Mouse (Mus musculus): ENCODE results near the gene Fcgr3. TPM values are rescaled to one million over a fixed set of nuclear protein-coding genes. Genes with fewer than 3 reads are reported as not detected.
A peak's percentile ranks its signal among the peaks of the same experiment; 100 is the strongest.

Gene Fcgr3
- polyA plus RNA-seq, 1 experiment from 2014 or later = 8.3 TPM

DNA sequence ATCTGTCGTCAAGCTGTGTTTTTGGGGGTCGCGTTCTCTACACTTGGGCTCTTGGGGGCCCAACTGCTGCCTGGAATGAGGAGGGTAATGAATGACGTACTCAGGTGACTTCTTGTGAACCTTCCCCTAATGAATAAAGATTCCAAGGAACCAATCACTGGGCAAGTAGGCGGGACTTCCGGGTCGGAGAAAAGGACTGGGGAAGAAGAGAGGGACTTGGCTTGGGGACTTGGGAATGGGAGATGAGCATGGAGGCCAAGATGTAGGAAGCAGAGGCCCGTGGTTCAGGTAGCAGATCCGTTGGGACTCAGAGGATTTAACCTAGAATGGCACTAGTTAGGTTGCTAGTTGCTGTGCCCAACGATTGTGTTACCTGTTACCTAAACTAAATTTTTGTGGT lies 15.5 kb downstream of the Fcgr3 start:
- Histone ChIP-seq H3K9me3 (ENCODE audit: control insufficient read depth, low read length) (no peaks in the 10 kb centered on the region), H3K27ac (replicated peaks; ENCODE audit: low read depth, low read length) (no peak overlapping the region), H3K9ac (replicated peaks; ENCODE audit: low read length) (no peak overlapping the region), H3K36me3 (ENCODE audit: control insufficient read depth, insufficient read depth, low read length) (no peaks in the 10 kb centered on the region), H3K4me2 (ENCODE audit: low read length) (0 out of 2 replicates have a peak overlapping the region, but pooled peaks have one; percentile 5), H3K4me3 (replicated peaks; ENCODE audit: low read depth, low read length) (no peak overlapping the region), H3K27me3 (ENCODE audit: control insufficient read depth, insufficient read depth, low read length) (no peaks in the 10 kb centered on the region), H3K4me1 (ENCODE audit: control insufficient read depth, insufficient read depth, low read length) (no peaks in the 10 kb centered on the region)
- WGBS = 48% methylated on average over 10 of the region's 10 CpGs
- DNase-seq (peak; percentile 14), ATAC-seq (ENCODE audit: low FRiP score, low TSS enrichment) (no peak)

DNA sequence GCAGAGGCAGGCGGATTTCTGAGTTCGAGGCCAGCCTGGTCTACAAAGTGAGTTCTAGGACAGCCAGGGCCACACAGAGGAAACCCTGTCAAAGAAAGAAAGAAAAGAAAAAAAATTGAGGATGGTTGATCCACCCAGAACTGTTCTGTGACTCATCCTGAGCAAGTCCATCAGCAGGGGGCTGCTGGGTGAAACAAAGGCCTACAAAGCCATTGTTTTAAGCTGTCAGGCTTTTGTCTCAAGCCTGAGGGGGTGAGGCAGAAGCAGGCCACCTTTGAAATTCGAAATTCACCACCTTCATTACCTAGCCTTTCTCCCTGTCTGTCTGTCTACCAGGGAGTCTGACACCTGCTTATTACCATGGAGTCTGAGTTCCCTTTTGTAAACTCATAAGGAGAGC lies 18.2 kb downstream of the Fcgr3 start:
- Histone ChIP-seq H3K27ac (replicated peaks; ENCODE audit: low read depth, low read length) (no peak overlapping the region), H3K9ac (replicated peaks; ENCODE audit: low read length) (no peak overlapping the region), H3K9me3 (ENCODE audit: control insufficient read depth, low read length) (no peaks in the 10 kb centered on the region), H3K4me2 (ENCODE audit: low read length) (no peak overlapping the region), H3K4me3 (replicated peaks; ENCODE audit: low read depth, low read length) (no peak overlapping the region), H3K27me3 (ENCODE audit: control insufficient read depth, insufficient read depth, low read length) (no peaks in the 10 kb centered on the region), H3K36me3 (ENCODE audit: control insufficient read depth, insufficient read depth, low read length) (no peaks in the 10 kb centered on the region), H3K4me1 (ENCODE audit: control insufficient read depth, insufficient read depth, low read length) (no peaks in the 10 kb centered on the region)
- no peak for ATAC-seq (ENCODE audit: low FRiP score, low TSS enrichment)
- WGBS = 68% methylated on average over 3 of the region's 3 CpGs
- DNase-seq = no peak

DNA sequence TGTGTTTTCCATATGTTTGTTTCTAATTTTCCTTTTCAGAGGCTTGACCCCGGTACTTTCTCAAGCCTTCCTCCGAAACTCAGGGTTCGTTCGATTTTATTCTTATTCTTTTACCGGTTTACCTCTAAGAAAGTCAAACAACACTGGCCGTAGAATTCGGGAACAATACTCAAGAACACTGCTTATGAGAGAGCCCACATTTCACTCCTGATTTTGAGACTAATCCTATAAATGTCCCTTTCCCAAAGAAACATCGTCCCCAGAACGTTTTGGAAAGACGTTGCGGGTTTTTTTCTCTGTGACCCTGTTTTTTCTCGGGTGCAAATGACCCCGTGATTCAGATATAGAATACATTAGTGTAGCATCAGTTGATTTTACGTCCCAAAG lies 19.7 kb downstream of the Fcgr3 start:
- ATAC-seq (ENCODE audit: low FRiP score, low TSS enrichment) = peak; percentile 19
- Histone ChIP-seq H3K4me2 (ENCODE audit: low read length) (peak overlapping the region; percentile 55), H3K9ac (replicated peaks; ENCODE audit: low read length) (no peak overlapping the region; the same call in 1 of the 2 replicates), H3K4me3 (replicated peaks; ENCODE audit: low read depth, low read length) (peak overlapping the region; percentile 51), H3K4me1 (ENCODE audit: control insufficient read depth, insufficient read depth, low read length) (no peaks in the 10 kb centered on the region), H3K27me3 (ENCODE audit: control insufficient read depth, insufficient read depth, low read length) (no peaks in the 10 kb centered on the region), H3K27ac (replicated peaks; ENCODE audit: low read depth, low read length) (no peak overlapping the region), H3K36me3 (ENCODE audit: control insufficient read depth, insufficient read depth, low read length) (no peaks in the 10 kb centered on the region), H3K9me3 (ENCODE audit: control insufficient read depth, low read length) (no peaks in the 10 kb centered on the region)
- 4% methylated on average over 14 of the region's 14 CpGs for WGBS
- no peak for DNase-seq

DNA sequence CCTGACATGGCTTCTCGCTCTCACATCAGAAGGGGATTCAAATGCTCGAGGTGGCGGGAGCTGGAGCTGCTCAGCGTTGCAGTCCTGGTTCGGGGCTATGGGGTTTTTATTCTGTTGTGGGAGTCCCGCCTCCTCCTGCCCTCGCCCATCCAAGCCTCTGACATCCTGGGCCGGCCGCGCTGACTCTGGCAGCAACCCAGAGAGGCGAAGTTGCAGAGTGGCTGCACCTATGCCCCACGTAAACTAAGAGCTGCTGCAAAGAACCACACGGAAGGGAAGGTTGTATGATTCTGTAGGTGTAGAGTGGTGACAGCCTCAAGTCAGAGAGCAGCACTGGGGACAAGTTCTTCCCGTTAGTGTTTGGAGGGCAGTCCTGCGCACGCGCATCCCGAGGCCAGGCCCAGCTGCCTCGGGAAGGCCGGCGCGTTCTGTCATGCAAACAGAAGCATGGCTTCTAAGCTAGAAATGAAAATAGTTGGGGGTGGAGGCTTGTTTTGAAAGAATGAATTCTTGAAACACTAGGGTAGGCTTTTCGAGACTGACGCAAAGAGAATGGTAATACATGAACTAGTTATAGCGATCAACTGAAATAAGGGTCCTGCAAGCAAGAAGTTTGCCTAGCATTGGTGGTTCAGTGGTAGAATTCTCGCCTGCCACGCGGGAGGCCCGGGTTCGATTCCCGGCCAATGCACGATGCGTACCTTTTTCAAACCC lies 20.2 kb downstream of the Fcgr3 start:
- Histone ChIP-seq H3K27ac (replicated peaks; ENCODE audit: low read depth, low read length) (peak overlapping the region; percentile 70), H3K36me3 (ENCODE audit: control insufficient read depth, insufficient read depth, low read length) (no peaks in the 10 kb centered on the region), H3K4me3 (replicated peaks; ENCODE audit: low read depth, low read length) (peak overlapping the region; percentile 51), H3K4me2 (ENCODE audit: low read length) (peak overlapping the region; percentile 55), H3K27me3 (ENCODE audit: control insufficient read depth, insufficient read depth, low read length) (no peaks in the 10 kb centered on the region), H3K4me1 (ENCODE audit: control insufficient read depth, insufficient read depth, low read length) (no peaks in the 10 kb centered on the region), H3K9me3 (ENCODE audit: control insufficient read depth, low read length) (no peaks in the 10 kb centered on the region), H3K9ac (replicated peaks; ENCODE audit: low read length) (peak overlapping the region; percentile 39)
- ATAC-seq (ENCODE audit: low FRiP score, low TSS enrichment) = peak; percentile 93
- peak; percentile 96 for DNase-seq
- 0% methylated on average over 33 of the region's 33 CpGs for WGBS

DNA sequence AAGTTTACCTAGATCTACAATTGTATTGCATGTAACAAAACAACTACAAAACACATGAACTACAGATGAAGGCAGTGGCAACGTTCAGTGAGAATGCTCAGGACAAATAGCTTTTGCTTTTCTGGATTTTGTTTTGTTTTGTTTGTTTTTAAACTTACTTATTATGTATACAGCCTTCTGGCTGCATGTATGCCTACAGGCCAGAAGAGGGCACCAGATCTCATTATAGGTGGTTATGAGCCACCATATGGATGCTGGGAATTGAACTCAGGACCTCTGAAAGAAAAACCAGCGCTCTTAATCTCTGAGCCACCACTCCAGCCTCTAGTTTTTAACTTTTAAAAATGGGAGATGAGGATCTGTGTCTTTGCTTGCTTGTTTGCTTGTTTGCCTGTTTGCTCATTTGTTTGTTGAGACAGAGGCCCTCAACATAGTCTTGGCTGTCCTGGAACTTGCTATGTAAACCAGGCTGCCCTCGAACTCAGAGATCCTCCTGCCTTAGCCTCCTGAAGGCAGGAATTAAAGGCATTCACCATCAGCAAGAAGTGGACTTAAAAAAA lies 21.1 kb downstream of the Fcgr3 start:
- DNase-seq = peak; percentile 18
- Histone ChIP-seq H3K9ac (replicated peaks; ENCODE audit: low read length) (peak overlapping the region; percentile 39; the same call in 1 of the 2 replicates), H3K36me3 (ENCODE audit: control insufficient read depth, insufficient read depth, low read length) (no peaks in the 10 kb centered on the region), H3K4me3 (replicated peaks; ENCODE audit: low read depth, low read length) (peak overlapping the region; percentile 51), H3K27ac (replicated peaks; ENCODE audit: low read depth, low read length) (peak overlapping the region; percentile 70), H3K9me3 (ENCODE audit: control insufficient read depth, low read length) (no peaks in the 10 kb centered on the region), H3K27me3 (ENCODE audit: control insufficient read depth, insufficient read depth, low read length) (no peaks in the 10 kb centered on the region), H3K4me2 (ENCODE audit: low read length) (peak overlapping the region; percentile 44), H3K4me1 (ENCODE audit: control insufficient read depth, insufficient read depth, low read length) (no peaks in the 10 kb centered on the region)
- no peak for ATAC-seq (ENCODE audit: low FRiP score, low TSS enrichment)
- WGBS = 70% methylated on average over 3 of the region's 3 CpGs

DNA sequence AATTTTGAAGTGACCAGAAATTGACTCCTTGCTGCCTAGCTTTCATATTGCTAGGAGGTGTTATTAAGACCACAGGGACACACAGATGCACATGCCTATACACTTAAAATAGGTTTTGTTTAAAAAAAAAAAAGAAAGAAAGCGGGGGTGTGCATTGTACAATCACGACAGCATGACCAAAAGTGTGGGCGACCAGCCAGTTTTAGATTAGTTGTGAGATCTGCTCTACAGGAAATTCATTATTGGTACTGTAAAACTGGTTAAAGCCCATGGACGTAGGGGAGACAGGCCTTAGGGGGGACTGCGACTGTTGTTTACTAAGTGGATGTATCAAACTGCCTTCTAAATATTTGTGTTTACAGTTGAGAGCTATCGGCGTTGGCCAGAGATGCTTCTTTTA lies 24.9 kb downstream of the Fcgr3 start:
- DNase-seq (no peak), ATAC-seq (ENCODE audit: low FRiP score, low TSS enrichment) (no peak)
- Histone ChIP-seq H3K9ac (replicated peaks; ENCODE audit: low read length) (no peak overlapping the region), H3K4me1 (ENCODE audit: control insufficient read depth, insufficient read depth, low read length) (peaks cover under 1% of the 10 kb centered on the region; the same call in 1 of the 2 replicates), H3K27me3 (ENCODE audit: control insufficient read depth, insufficient read depth, low read length) (0 out of 2 replicates have a peak, but pooled peaks cover 7% of the 10 kb centered on the region), H3K36me3 (ENCODE audit: control insufficient read depth, insufficient read depth, low read length) (no peaks in the 10 kb centered on the region), H3K9me3 (ENCODE audit: control insufficient read depth, low read length) (no peaks in the 10 kb centered on the region), H3K27ac (replicated peaks; ENCODE audit: low read depth, low read length) (no peak overlapping the region), H3K4me3 (replicated peaks; ENCODE audit: low read depth, low read length) (no peak overlapping the region), H3K4me2 (ENCODE audit: low read length) (no peak overlapping the region)
- 91% methylated on average over 7 of the region's 7 CpGs for WGBS

DNA sequence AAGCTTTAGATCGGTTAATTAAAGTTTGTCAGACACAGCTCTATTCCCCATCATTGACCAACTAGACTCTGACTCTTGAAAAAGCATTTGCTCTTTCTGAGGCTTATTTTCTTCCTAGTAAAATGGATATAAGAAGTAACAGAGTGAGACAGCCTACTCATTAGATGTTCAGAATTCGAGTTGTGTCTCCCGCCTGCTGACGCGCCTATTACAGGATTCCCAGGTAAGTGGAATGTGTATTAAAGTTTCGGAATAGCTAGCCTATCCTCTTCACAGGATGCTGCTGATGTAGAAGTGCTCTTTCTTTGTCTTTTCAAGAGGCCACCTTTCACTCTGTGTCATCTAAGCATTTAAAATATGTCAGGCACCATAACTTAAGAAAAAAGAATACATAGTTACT lies 25.6 kb downstream of the Fcgr3 start:
- H3K4me3 ChIP-seq (replicated peaks; ENCODE audit: low read depth, low read length) = no peak overlapping the region

DNA sequence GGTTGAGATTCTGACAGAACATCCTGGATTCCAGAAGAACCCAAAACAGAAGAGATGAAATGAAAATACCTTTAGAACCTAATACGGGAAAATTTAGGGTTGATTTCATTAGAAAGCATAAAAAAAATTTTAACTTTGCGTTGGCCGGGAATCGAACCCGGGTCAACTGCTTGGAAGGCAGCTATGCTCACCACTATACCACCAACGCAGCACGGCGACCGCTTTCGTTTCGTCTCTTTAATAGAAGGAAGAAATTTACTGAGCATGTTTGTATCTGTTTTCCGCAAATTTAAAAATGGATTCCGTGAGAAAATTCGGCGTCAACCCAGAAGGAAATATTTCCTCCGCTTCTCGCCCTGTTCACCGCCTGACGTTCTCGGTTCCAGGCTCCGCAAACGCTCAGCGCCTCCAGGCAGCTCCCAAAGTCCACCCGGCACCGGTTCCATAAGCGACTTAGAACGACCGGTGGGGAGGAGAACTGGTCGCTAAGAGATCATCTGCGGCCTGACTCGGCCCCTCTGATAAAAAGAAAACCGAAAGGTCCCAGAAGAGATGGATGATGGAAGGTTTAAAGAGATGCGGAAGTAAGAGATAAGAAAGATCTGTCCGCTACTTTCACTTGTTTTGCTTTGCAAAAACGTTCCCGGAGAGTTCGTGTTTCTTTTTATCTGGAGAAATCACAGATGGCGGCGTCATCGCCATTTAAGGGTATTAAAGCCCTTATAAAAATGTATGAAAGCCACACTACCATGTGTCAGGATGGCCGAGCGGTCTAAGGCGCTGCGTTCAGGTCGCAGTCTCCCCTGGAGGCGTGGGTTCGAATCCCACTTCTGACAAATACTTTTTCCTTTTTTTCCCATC lies 26.6 kb downstream of the Fcgr3 start:
- H3K36me3 ChIP-seq (ENCODE audit: control insufficient read depth, insufficient read depth, low read length) = no peaks in the 10 kb centered on the region
- peaks cover 3% of the 10 kb centered on the region; the same call in 1 of the 2 replicates for H3K4me1 ChIP-seq (ENCODE audit: control insufficient read depth, insufficient read depth, low read length)
- peak; percentile 92 for DNase-seq
- H3K4me3 ChIP-seq (replicated peaks; ENCODE audit: low read depth, low read length) = peak overlapping the region; percentile 91
- peak overlapping the region; percentile 87 for H3K27ac ChIP-seq (replicated peaks; ENCODE audit: low read depth, low read length)
- ATAC-seq (ENCODE audit: low FRiP score, low TSS enrichment) = peak; percentile 86
- under 1% methylated on average over 47 of the region's 47 CpGs for WGBS
- peak overlapping the region; percentile 55 for H3K4me2 ChIP-seq (ENCODE audit: low read length)
- H3K9me3 ChIP-seq (ENCODE audit: control insufficient read depth, low read length) = no peaks in the 10 kb centered on the region
- 0 out of 2 replicates have a peak, but pooled peaks cover 7% of the 10 kb centered on the region for H3K27me3 ChIP-seq (ENCODE audit: control insufficient read depth, insufficient read depth, low read length)
- H3K9ac ChIP-seq (replicated peaks; ENCODE audit: low read length) = peak overlapping the region; percentile 85

More for the DNA sequence above, 25.6 kb downstream of the Fcgr3 start:
- no peaks in the 10 kb centered on the region for H3K36me3 ChIP-seq (ENCODE audit: control insufficient read depth, insufficient read depth, low read length)
- H3K27me3 ChIP-seq (ENCODE audit: control insufficient read depth, insufficient read depth, low read length) = 0 out of 2 replicates have a peak, but pooled peaks cover 7% of the 10 kb centered on the region
- WGBS = 75% methylated on average over 6 of the region's 6 CpGs
- H3K27ac ChIP-seq (replicated peaks; ENCODE audit: low read depth, low read length) = no peak overlapping the region
- no peak overlapping the region for H3K9ac ChIP-seq (replicated peaks; ENCODE audit: low read length)
- ATAC-seq (ENCODE audit: low FRiP score, low TSS enrichment) = no peak
- peaks cover 3% of the 10 kb centered on the region; the same call in 1 of the 2 replicates for H3K4me1 ChIP-seq (ENCODE audit: control insufficient read depth, insufficient read depth, low read length)
- no peaks in the 10 kb centered on the region for H3K9me3 ChIP-seq (ENCODE audit: control insufficient read depth, low read length)
- no peak overlapping the region for H3K4me2 ChIP-seq (ENCODE audit: low read length)
- DNase-seq = no peak
